Mouse (Mus musculus) embryonic facial prominence, embryonic 10.5 days (tissue): ENCODE data around the gene Tgoln1. TPM values are rescaled to one million over a fixed set of nuclear protein-coding genes. Genes with fewer than 3 reads are reported as not detected.

ENCODE experiments used
- DNase-seq: peaks from one replicate; pipeline ENCODE4 v3.0.0-alpha.2; 2017; ENCODE audit warnings: low spot score
- H3K27ac ChIP-seq: fragments of 300-500 bp; sonication (generic); replicated peaks from 2 replicates; pipeline ENCODE4 v1.5.1; 2016; ENCODE audit warnings: mild to moderate bottlenecking
- H3K27me3 ChIP-seq: fragments of 300-500 bp; sonication (generic); replicated peaks from 2 replicates; pipeline ENCODE4 v1.6.1; 2016; ENCODE audit warnings: low read depth, mild to moderate bottlenecking; ENCODE audit not compliant: poor library complexity, severe bottlenecking
- H3K36me3 ChIP-seq: fragments of 300-500 bp; sonication (generic); replicated peaks from 2 replicates; pipeline ENCODE4 v1.6.1; 2016; ENCODE audit warnings: mild to moderate bottlenecking, moderate library complexity
- H3K4me1 ChIP-seq: fragments of 300-500 bp; sonication (generic); 2 replicates; pipeline ENCODE4 v1.6.1; 2016
- H3K4me3 ChIP-seq: fragments of 300-500 bp; sonication (generic); 2 replicates; pipeline ENCODE4 v1.5.1; 2016; ENCODE audit warnings: mild to moderate bottlenecking, moderate library complexity
- H3K9me3 ChIP-seq: fragments of 300-500 bp; sonication (generic); 2 replicates; pipeline ENCODE4 v1.6.1; 2016; ENCODE audit warnings: mild to moderate bottlenecking
- WGBS: fragments of 180-500 bp; shearing (Covaris S2); methylation state at CpG from one replicate; pipeline ENCODE4 v1.1.7; 2016; 5-methylcytosine and 5-hydroxymethylcytosine counted together
- polyA plus RNA-seq: library from polyadenylated mRNA; unstranded; fragments of >200 nt; fragmentation: Nextera tagmentation; extraction: Ambion mirVana; gene quantifications from 2 replicates; pipeline ENCODE4 v1.2.1, GENCODE M21; 2016

Gene Tgoln1
- polyA plus RNA-seq, 1 experiment from 2014 or later = 26.2 TPM

GRCm38 (mm10) chr6:72583211-72583839 is 33.5 kb downstream of the Tgoln1 start:
- DNase-seq = no peak
- Histone ChIP-seq H3K27ac (no peak overlapping the region), H3K9me3 (no peaks in the 10 kb centered on the region), H3K4me1 (no peaks in the 10 kb centered on the region), H3K36me3 (peaks cover 22% of the 10 kb centered on the region; the same call in 1 of the 2 replicates), H3K4me3 (no peak overlapping the region), H3K27me3 (no peaks in the 10 kb centered on the region)
- 87% methylated on average over 4 of the region's 4 CpGs for WGBS

DNA sequence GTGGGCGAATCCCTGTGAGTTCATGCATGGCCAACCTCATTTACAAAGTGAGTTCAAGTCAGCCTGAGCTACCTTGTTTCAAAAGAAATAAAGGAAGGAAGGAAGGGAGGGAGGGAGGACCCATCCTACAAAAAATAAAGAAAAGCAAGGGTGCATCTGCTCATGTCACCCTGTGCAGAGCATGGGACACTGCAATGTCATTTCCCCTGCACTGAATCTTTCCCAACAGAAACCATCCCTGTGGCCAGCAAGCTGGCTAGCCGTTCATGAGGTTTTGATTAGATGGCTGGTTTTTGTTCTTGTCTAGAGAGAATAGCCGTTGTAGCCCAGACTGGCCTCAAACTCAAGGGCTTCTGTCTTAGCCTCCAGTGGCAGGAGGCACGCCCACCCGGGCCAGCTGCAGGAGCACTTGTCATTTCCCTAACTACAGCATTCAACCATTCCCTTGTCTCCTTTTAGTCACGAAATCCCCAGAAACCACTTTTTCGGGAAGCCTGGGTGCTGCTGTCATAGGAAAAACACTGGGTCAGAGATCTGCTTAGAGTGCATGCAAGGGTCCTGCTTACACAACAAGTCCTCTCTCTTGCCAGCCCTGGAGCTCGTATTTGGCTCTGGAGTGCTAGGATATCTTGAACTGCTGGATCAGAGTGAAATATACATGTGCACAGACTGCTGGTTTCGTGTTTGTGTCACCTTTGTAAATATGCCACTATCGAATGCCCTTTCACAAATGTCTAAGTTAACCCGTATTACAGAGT is 35.0 kb downstream of the Tgoln1 start:
- Histone ChIP-seq H3K4me3 (no peak overlapping the region), H3K27me3 (no peaks in the 10 kb centered on the region), H3K9me3 (no peaks in the 10 kb centered on the region), H3K27ac (no peak overlapping the region), H3K4me1 (no peaks in the 10 kb centered on the region), H3K36me3 (peaks cover 21% of the 10 kb centered on the region; the same call in 1 of the 2 replicates)
- 78% methylated on average over 11 of the region's 11 CpGs for WGBS
- no peak for DNase-seq

DNA sequence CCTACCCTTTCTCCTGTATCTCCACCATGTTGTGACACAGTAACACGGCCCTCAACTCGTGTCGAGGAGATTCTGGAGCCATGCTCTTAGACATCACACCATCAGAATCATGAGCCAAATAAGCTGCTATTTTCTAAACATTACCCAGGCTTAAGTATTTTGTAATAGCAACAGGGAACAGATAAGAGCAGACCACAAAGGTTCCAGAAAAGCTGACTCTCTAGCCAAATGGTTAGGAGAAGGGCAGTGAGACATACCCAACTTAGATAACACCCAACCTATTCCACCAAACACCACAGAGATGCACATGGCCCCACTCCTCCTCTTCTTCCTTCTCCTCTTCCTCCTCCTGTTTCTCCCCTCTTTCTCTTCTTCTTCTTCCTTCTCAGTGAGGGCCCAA is 40.8 kb downstream of the Tgoln1 start:
- Histone ChIP-seq H3K27me3 (no peaks in the 10 kb centered on the region), H3K27ac (no peak overlapping the region), H3K36me3 (peaks cover 20% of the 10 kb centered on the region; the same call in 1 of the 2 replicates), H3K4me1 (no peaks in the 10 kb centered on the region), H3K4me3 (no peak overlapping the region), H3K9me3 (no peaks in the 10 kb centered on the region)
- DNase-seq = no peak
- 91% methylated on average over 3 of the region's 3 CpGs for WGBS

- 32% methylated on average over 3 of the region's 3 CpGs for WGBS
- Histone ChIP-seq H3K27me3 (no peaks in the 10 kb centered on the region), H3K4me3 (no peak overlapping the region), H3K27ac (no peak overlapping the region), H3K36me3 (peaks cover 14% of the 10 kb centered on the region; the same call in 1 of the 2 replicates), H3K4me1 (no peaks in the 10 kb centered on the region), H3K9me3 (no peaks in the 10 kb centered on the region)
- DNase-seq = no peak
These were observed 45.0 kb downstream of the Tgoln1 start for GRCm38 (mm10) chr6:72571826-72572225.

- peaks cover 6% of the 10 kb centered on the region for H3K4me1 ChIP-seq
- H3K36me3 ChIP-seq = peaks cover 14% of the 10 kb centered on the region; the same call in 1 of the 2 replicates
- DNase-seq = no peak
- 90% methylated on average over 10 of the region's 10 CpGs for WGBS
- H3K27me3 ChIP-seq = no peaks in the 10 kb centered on the region
- H3K27ac ChIP-seq = no peak overlapping the region
- H3K9me3 ChIP-seq = no peaks in the 10 kb centered on the region
- no peak overlapping the region for H3K4me3 ChIP-seq
These were observed 46.0 kb downstream of the Tgoln1 start for GRCm38 (mm10) chr6:72570644-72571397.

- Histone ChIP-seq H3K4me1 (peaks cover 14% of the 10 kb centered on the region), H3K27me3 (no peaks in the 10 kb centered on the region), H3K36me3 (peaks cover 11% of the 10 kb centered on the region; the same call in 1 of the 2 replicates), H3K27ac (no peak overlapping the region), H3K4me3 (no peak overlapping the region), H3K9me3 (no peaks in the 10 kb centered on the region)
- DNase-seq = no peak
- 91% methylated on average over 10 of the region's 10 CpGs for WGBS
These were observed 48.1 kb downstream of the Tgoln1 start for GRCm38 (mm10) chr6:72568736-72569135.

GRCm38 (mm10) chr6:72567508-72567907 is 49.3 kb downstream of the Tgoln1 start:
- Histone ChIP-seq H3K36me3 (peaks cover 11% of the 10 kb centered on the region; the same call in 1 of the 2 replicates), H3K4me3 (no peak overlapping the region), H3K27ac (no peak overlapping the region), H3K9me3 (no peaks in the 10 kb centered on the region), H3K4me1 (peaks cover 26% of the 10 kb centered on the region), H3K27me3 (no peaks in the 10 kb centered on the region)
- WGBS = 79% methylated on average over 5 of the region's 5 CpGs
- no peak for DNase-seq

DNA sequence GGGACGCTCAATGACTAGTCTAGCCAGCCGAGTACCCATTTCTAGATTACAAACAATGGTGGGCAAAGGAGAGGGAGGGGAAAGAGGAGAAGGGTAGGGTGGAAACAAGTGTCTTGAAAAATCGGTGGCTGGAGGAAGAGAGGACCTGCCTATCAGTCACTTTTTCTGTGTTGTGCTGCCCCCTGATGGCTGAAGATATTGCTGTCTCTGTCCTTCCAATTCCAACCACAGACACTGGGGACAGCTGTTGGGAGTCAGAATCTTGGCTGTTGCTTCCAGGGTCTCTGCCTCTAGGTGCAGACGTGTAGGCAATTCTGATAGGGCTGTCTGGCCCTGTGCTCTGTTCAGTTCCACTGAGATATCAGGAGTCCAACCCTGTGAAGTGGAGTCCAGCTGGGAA is 50.8 kb downstream of the Tgoln1 start:
- peak; percentile 85 for DNase-seq
- Histone ChIP-seq H3K27me3 (no peaks in the 10 kb centered on the region), H3K4me3 (no peak overlapping the region), H3K9me3 (no peaks in the 10 kb centered on the region), H3K36me3 (peaks cover 11% of the 10 kb centered on the region; the same call in 1 of the 2 replicates), H3K4me1 (peaks cover 29% of the 10 kb centered on the region), H3K27ac (peak overlapping the region; percentile 11; the same call in 1 of the 2 replicates)
- WGBS = 4% methylated on average over 4 of the region's 4 CpGs

- DNase-seq = no peak
- WGBS = 76% methylated on average over 7 of the region's 7 CpGs
- Histone ChIP-seq H3K4me3 (no peak overlapping the region), H3K36me3 (peaks cover 11% of the 10 kb centered on the region; the same call in 1 of the 2 replicates), H3K9me3 (no peaks in the 10 kb centered on the region), H3K27me3 (no peaks in the 10 kb centered on the region), H3K27ac (peak overlapping the region; percentile 11; the same call in 1 of the 2 replicates), H3K4me1 (peaks cover 29% of the 10 kb centered on the region)
These were observed 51.3 kb downstream of the Tgoln1 start for GRCm38 (mm10) chr6:72565506-72565905.

DNA sequence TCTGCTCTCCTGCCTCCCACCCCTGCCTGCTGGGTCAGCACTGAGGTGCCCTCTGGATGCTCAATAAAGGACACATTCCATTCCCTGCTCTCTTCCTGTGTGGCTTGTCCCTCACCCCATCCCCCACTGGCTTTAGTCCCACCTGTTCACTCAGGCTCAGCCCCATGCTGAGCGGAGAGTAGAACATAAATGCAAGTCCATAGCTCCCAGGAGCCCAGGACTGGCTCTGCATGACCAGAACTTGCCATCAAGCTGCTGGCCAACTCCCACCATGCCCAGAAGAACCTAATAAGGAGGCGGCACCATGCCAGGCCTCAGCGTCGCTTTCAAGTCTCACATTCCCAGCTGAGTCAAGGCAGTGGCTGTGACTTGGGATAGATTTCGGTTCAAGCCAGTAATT is 53.9 kb downstream of the Tgoln1 start:
- H3K27ac ChIP-seq = peak overlapping the region; percentile 48
- 0 out of 2 replicates have a peak, but pooled peaks cover 2% of the 10 kb centered on the region for H3K36me3 ChIP-seq
- no peak overlapping the region for H3K4me3 ChIP-seq
- 65% methylated on average over 5 of the region's 5 CpGs for WGBS
- DNase-seq = no peak
- peaks cover 29% of the 10 kb centered on the region for H3K4me1 ChIP-seq
- no peaks in the 10 kb centered on the region for H3K27me3 ChIP-seq
- H3K9me3 ChIP-seq = no peaks in the 10 kb centered on the region

GRCm38 (mm10) chr6:72562486-72562885 is 54.3 kb downstream of the Tgoln1 start:
- H3K27ac ChIP-seq = peak overlapping the region; percentile 48; the same call in 1 of the 2 replicates
- no peak overlapping the region for H3K4me3 ChIP-seq
- H3K36me3 ChIP-seq = no peaks in the 10 kb centered on the region
- no peaks in the 10 kb centered on the region for H3K9me3 ChIP-seq
- 40% methylated on average over 6 of the region's 6 CpGs for WGBS
- peaks cover 29% of the 10 kb centered on the region for H3K4me1 ChIP-seq
- no peaks in the 10 kb centered on the region for H3K27me3 ChIP-seq
- DNase-seq = no peak

- Histone ChIP-seq H3K4me1 (peaks cover 23% of the 10 kb centered on the region), H3K4me3 (no peak overlapping the region), H3K27me3 (no peaks in the 10 kb centered on the region), H3K36me3 (no peaks in the 10 kb centered on the region), H3K9me3 (no peaks in the 10 kb centered on the region), H3K27ac (no peak overlapping the region)
- WGBS = 75% methylated on average over 8 of the region's 8 CpGs
- DNase-seq = no peak
These were observed 56.0 kb downstream of the Tgoln1 start for GRCm38 (mm10) chr6:72560801-72561200.
